18 mouse cellular contexts compared by ENCODE assay signal in genomic region chr11:88328813-88329595, GRCm38 (mm10). TPM values are rescaled to one million over a fixed set of nuclear protein-coding genes. Genes with fewer than 3 reads are reported as not detected.
DNase-seq lines count a peak whose midpoint lies in the region; ATAC-seq and TF ChIP-seq lines count a peak whose summit lies in the region.
"Had no signal": no experiment of that assay in that cellular context is flagged by ENCODE, and none has a peak within 500 bp of the region (broad histone marks: within the 10 kb centered on the region; RNA-seq: fewer than 3 reads in every experiment).

No protein-coding gene starts in this region.

- no peak overlapping the region for H3K27ac ChIP-seq in midbrain, embryonic 13.5 days
- no peak overlapping the region for H3K27ac ChIP-seq in midbrain, embryonic 16.5 days (ENCODE audit: low read length)
- no peak overlapping the region for H3K27ac ChIP-seq in hindbrain, postnatal 0 days

- 82% methylated on average over 17 of the region's 17 CpGs for WGBS in midbrain, embryonic 13.5 days
- 76% methylated on average over 17 of the region's 17 CpGs for WGBS in midbrain, embryonic 16.5 days
- WGBS in hindbrain, postnatal 0 days: 54% methylated on average over 17 of the region's 17 CpGs

- no peak overlapping the region for H3K4me3 ChIP-seq in midbrain, embryonic 13.5 days (replicated peaks)
- no peak overlapping the region for H3K4me3 ChIP-seq in midbrain, embryonic 16.5 days (ENCODE audit: low read depth, low read length)
- H3K4me3 ChIP-seq in hindbrain, postnatal 0 days (ENCODE audit: low read length): no peak overlapping the region

- intact Hi-C loops in heart, postnatal 10 days (cut with DNase I): no loop called here

- no peaks in the 10 kb centered on the region for H3K27me3 ChIP-seq in midbrain, embryonic 13.5 days
- H3K27me3 ChIP-seq in midbrain, embryonic 16.5 days (ENCODE audit: control insufficient read depth, insufficient read depth, low read depth, low read length): no peaks in the 10 kb centered on the region
- no peaks in the 10 kb centered on the region for H3K27me3 ChIP-seq in hindbrain, postnatal 0 days (ENCODE audit: insufficient read depth, low read length)

- peak; percentile 67 for ATAC-seq in midbrain, embryonic 13.5 days
- no peak for ATAC-seq in midbrain, embryonic 16.5 days
- peak; percentile 39; the same call in 1 of the 2 replicates for ATAC-seq in hindbrain, postnatal 0 days
- ATAC-seq: CD4-positive, CD25-positive, alpha-beta regulatory T cell, adult 4 months had no signal

- peaks cover 42% of the 10 kb centered on the region for H3K4me1 ChIP-seq in midbrain, embryonic 13.5 days (replicated peaks)
- H3K4me1 ChIP-seq in midbrain, embryonic 16.5 days (ENCODE audit: control insufficient read depth, insufficient read depth, low read length): peaks cover 7% of the 10 kb centered on the region; the same call in 1 of the 2 replicates
- H3K4me1 ChIP-seq in hindbrain, postnatal 0 days (ENCODE audit: insufficient read depth, low read length): peaks cover 8% of the 10 kb centered on the region; the same call in 1 of the 2 replicates

- H3K9me3 ChIP-seq in midbrain, embryonic 13.5 days: no peaks in the 10 kb centered on the region
- H3K9me3 ChIP-seq in midbrain, embryonic 16.5 days (replicated peaks; ENCODE audit: control insufficient read depth, low read length, poor library complexity, severe bottlenecking): no peaks in the 10 kb centered on the region
- H3K9me3 ChIP-seq in hindbrain, postnatal 0 days (ENCODE audit: low read length): no peaks in the 10 kb centered on the region

- H3K36me3 ChIP-seq in midbrain, embryonic 13.5 days: no peaks in the 10 kb centered on the region
- H3K36me3 ChIP-seq in midbrain, embryonic 16.5 days (ENCODE audit: control insufficient read depth, insufficient read depth, low read length): no peaks in the 10 kb centered on the region
- no peaks in the 10 kb centered on the region for H3K36me3 ChIP-seq in hindbrain, postnatal 0 days (ENCODE audit: insufficient read depth, low read length)

- no peak for TF ChIP-seq CTCF in brain, embryonic 14.5 days (IDR thresholded peaks at IDR 0.05; ENCODE audit: borderline replicate concordance, extremely low read depth, insufficient read depth, insufficient read length)
- no peak for TF ChIP-seq CTCF in hindbrain, postnatal 0 days (IDR thresholded peaks at IDR 0.05; ENCODE audit: low read depth)

- H3K9ac ChIP-seq in midbrain, embryonic 13.5 days (replicated peaks): no peak overlapping the region
- H3K9ac ChIP-seq in midbrain, embryonic 16.5 days (ENCODE audit: low read depth, low read length): no peak overlapping the region
- no peak overlapping the region for H3K9ac ChIP-seq in hindbrain, postnatal 0 days (replicated peaks; ENCODE audit: low read length)

- H3K4me2 ChIP-seq in midbrain, embryonic 13.5 days (replicated peaks): no peak overlapping the region
- no peak overlapping the region for H3K4me2 ChIP-seq in midbrain, embryonic 16.5 days (ENCODE audit: low read length)
- no peak overlapping the region for H3K4me2 ChIP-seq in hindbrain, postnatal 0 days (ENCODE audit: low read depth, low read length)

- peak; percentile 31 for DNase-seq in heart, postnatal 4 days
- no peak for DNase-seq in heart, postnatal 10 days
- DNase-seq in brain, embryonic 14.5 days (ENCODE audit: low read depth): peak; percentile 92
- peak; percentile 74 for DNase-seq in hindbrain, postnatal 0 days (ENCODE audit: low spot score)
- DNase-seq in adrenal gland, postnatal 36 days: no peak
- no peak for DNase-seq in layer of hippocampus, postnatal 36 days
- DNase-seq: adrenal gland, postnatal 10 days; cerebellum, adult 11 months; heart, postnatal 36 days; liver; lung, postnatal 4 days had no signal

- no peak for TF ChIP-seq POLR2A in brain, embryonic 14.5 days (IDR thresholded peaks at IDR 0.05; ENCODE audit: borderline replicate concordance, extremely low read depth, insufficient read depth, insufficient read length, poor library complexity, severe bottlenecking)

RNA-seq across cellular contexts. Expression of gene Ccdc182, which starts 35.1 kb away (rescaled TPM):
- total RNA-seq in heart, postnatal 4 days (2021): not detected
- total RNA-seq in heart, postnatal 10 days (2021): not detected
- 0.82 and 1.6 TPM in 2 replicates for polyA plus RNA-seq in midbrain, embryonic 13.5 days (2015; fragmentation: Nextera tagmentation; extraction: Ambion mirVana)
- 0.17 TPM in 1 of 2 replicates, not detected in the other for polyA plus RNA-seq in midbrain, embryonic 16.5 days (2015; fragmentation: Nextera tagmentation; extraction: Ambion mirVana)
- 0.20 and 0.30 TPM in 2 replicates for polyA plus RNA-seq in brain, embryonic 14.5 days (2012; rRNA removed)
- not detected in 2 replicates for total RNA-seq in hindbrain, postnatal 0 days (2014; rRNA removed)
- 0.15 TPM in 1 of 2 replicates, not detected in the other for polyA plus RNA-seq in hindbrain, postnatal 0 days (2015; fragmentation: Nextera tagmentation; extraction: Ambion mirVana)
- total RNA-seq in adrenal gland, postnatal 36 days (2021): not detected
- not detected for total RNA-seq in layer of hippocampus, postnatal 36 days (2021)
- total RNA-seq: adrenal gland, postnatal 10 days; heart, adult 8-10 months; heart, postnatal 36 days; layer of hippocampus, postnatal 14 days had no signal
- polyA plus RNA-seq: CD4-positive, CD25-positive, alpha-beta regulatory T cell, adult 4 months; stomach, embryonic 14.5 days; urinary bladder, adult 2 months had no signal

Comparison
In these comparisons a context has a peak if more than half of its experiments do, and no peak if none do; other contexts are left out.
1. DNase-seq: peak in heart, postnatal 4 days (single experiment), brain, embryonic 14.5 days (single experiment) and hindbrain, postnatal 0 days (single experiment); none in heart, postnatal 10 days (0 of 2), adrenal gland, postnatal 36 days (0 of 2) and layer of hippocampus, postnatal 36 days (0 of 2).